Mouse (Mus musculus): Measurements from ENCODE around the gene Degs2. TPM values are rescaled to one million over a fixed set of nuclear protein-coding genes. Genes with fewer than 3 reads are reported as not detected.

The Degs2 gene
- polyA plus RNA-seq, 1 experiment: 10.8 TPM

DNA sequence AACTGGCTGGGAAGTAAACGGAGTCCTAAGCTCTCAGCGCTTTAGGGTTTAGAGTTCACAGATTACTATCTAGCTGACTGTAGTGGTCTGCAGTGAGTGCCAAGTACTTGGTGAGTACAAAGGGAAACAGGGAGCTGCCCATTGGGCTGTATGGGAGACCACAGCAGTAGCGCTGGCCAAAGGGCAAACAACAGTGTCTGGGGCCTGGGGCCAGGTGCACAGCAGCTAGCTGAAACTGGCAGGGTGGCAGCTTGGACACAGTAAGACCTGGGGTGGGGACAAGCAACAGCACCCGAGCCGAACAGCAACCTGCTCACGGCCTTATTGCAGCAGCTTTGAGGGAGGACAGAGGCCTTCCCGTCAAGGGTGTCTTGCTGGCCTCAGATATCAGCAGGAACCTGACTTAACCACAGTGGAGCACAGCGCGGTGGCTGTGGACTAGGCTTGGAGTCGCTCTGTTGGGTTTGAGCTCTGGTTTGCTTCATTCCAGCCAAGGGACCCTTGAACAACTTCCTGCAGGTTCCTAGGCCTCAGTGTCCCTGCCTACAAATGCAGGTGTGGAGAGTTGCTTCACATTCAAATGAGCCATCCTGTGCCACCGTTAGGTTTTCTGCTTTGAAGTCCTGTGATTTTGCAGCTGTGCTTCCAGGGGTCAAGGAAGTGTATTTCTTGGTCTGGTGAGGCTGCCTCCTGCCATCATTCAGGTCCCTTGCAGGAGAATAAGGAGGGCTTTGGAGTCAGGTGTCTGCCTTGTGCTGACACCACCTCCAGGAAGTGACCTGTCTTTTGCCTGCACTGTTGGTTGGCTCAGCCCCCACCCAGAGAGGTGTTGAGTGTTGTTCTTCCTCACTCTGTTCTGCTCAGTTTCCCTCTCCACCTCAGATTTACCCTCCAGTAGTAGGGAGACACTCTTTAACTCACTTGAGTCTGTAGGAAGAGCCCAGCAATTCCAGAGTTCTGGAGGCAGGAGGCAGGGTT is 48.5 kb downstream of the Degs2 start:
- no peak for DNase-seq (ENCODE audit: low read depth)

DNA sequence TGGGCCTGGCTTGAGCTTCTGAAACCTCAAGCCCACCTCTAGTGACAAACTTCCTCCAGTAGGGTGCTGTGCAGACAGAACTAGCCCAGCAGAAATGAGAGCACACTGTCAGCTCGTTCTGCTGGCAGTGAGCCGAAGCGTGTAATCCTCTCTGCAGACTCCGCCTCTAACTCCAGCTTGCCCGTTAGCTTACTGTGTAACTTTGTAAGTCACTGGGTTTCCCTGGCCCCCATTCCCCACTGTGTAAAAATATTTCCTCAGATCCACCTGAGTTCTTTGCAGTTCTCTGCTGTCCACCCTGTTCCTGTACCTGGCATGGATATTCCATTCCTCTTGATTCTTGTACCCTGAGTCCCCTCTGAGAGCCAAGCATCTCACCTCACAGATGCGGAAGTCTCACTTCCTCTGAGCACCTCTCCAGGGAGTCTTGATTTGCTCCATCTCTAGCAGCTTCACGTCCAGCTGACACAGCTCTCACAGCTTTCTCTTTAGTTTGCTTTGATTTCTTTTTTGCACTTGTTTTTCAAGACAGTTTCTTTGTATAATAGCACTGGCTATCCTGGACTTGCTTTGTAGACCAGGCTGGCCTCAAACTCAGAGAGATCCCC is 51.0 kb downstream of the Degs2 start:
- no peak for DNase-seq (ENCODE audit: low read depth)

DNA sequence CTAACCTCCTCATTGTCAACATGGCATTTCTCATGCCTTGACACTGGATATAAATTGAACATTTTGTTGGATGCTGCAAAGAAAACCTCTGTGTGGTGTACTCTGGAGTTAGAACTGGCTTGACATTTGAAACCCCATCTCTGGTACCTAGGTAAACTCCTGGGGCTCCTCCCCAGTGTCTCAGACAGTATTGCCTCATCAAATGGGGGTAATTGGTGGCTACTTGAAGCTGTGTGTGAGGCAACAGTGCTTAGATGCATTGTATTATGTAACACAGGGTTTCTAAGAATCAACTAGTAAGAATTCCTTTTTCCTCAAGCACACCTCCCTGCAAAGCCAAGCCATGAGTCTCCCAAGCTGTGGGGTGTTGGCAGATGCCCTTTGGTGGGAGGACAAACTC is 54.3 kb downstream of the Degs2 start:
- no peak for DNase-seq (ENCODE audit: low read depth)

DNA sequence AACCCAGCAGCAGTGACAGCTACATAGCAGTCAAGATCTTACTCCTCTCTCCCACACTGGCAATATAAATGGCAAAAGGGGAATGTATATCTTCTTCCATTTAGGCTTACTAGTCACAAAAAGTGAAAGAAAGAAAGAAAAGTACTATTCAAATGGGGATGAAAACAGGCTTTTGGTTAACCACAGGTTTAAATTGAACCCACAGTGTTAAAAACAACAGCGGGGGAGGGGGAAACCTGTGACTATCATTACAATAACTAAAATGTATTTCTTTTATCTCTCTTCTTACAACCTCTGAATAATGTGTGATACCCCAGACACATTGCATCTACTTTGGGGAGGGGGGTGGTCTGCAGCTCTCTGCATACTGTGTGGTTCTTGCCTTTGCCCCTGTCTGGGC is 55.9 kb downstream of the Degs2 start:
- DNase-seq (ENCODE audit: low read depth): no peak

DNA sequence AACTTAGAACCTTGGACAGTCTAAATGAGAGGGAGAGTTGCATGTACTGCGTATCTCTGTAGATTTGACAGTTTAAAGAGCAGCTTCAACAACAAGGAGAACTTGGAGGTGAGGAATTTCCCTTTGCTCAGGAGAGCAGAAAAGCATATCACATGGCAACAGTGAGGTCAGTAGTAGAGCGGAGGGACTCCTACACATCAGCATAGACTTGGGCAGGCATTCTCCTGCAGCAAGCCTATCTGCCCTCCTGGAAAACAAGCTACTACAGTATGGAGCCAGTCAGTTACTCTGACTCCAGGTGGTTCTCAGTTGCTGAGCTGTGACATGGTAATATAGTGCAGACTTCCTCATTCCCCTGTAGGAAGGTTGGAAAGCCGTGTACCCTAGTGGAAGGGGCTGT is 60.1 kb downstream of the Degs2 start:
- DNase-seq (ENCODE audit: low read depth): no peak

DNA sequence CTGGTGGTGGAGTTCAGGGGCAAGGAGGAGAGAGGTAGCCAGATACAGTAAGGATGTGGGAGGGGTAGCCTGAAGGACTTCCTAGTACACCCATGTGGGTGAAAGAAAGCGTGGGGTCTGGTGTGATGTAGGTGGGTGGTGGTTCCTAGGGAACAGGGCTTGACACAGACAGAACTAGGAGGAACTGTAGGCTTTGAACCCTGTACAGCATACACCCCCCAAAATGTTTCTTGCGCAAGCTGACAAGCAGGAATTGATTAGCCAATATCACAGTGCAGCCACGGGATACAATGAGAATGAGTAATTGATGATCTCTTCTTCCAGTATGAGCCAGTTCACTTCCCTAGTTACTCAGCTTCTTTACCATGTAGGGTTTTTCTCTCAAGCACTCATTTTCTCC is 63.0 kb downstream of the Degs2 start:
- DNase-seq (ENCODE audit: low read depth): peak; percentile 23

DNA sequence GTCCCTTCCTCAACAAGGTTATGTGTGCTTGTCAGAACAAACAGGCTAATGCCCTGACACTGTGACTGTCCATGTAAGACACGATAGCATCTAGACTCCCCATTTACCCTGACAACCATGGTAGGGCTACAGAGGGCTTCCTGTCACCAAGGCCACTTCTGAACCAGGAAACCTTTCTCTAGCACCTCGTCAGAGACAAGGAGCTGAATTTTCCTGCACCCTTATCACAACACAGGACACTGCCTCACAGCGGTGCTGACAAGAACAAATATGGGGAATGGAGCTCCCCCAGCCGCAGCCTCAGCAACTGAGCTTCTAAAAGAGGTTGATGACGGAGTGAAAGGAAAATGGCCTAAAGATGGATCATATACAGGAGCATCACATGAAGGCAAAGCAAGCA is 64.7 kb downstream of the Degs2 start:
- DNase-seq (ENCODE audit: low read depth): no peak

DNA sequence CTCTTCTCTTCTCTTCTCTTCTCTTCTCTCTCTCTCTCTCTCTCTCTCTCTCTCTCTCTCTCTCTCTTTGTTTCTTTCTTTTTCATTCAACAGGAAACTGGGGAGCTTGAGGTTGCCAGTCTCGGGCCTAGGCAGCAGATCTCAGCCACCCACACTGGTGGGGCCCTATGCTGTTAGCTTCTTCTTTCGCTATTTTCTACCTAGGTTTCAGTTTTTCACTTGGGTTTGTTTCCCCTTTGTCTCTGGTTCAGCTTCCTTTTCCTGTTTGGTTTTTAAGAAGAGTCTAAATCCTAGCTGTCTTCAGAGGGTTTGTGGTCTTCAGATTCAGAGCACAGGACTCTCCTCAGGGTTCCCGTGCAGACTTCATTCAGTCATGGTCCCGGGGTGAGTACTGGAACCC is 66.6 kb downstream of the Degs2 start:
- DNase-seq (ENCODE audit: low read depth): no peak

DNA sequence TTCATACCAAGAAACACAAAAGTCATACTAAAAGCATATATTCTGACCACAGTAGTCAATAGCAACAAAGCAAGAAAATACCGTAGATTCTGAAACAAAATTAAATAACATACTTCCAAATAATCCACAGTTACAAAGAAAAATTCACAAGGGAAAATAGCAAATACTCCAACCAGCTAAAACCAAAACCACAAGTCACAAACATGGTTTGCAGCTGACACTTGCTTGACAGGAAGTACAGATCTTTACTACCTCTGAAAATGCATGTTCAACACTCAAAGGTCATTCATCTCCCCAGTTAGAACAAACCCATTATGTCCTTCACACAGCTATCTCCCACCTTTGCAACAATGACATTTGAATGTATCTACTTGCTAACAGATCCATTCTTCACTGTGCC is 68.1 kb downstream of the Degs2 start:
- DNase-seq (ENCODE audit: low read depth): no peak

DNA sequence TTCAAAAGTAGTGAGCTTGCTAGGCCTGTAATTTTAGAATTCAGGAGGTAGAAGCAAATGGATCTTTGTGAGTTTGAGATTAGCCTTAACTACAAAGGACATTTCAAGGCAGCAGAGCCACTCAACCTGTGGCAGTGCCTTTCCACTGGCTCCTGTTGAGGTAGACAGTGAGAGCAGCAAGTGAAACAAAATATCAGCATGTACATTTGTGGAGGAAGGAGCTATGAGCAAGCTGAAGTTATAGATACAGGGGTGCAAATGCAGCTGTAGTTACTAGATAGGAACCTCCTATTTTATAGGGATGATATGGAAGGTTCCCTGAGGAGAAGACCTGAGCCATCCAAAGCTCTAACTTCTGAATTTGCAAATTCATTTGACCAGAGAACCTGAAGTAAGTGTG is 69.6 kb downstream of the Degs2 start:
- no peak for DNase-seq (ENCODE audit: low read depth)

DNA sequence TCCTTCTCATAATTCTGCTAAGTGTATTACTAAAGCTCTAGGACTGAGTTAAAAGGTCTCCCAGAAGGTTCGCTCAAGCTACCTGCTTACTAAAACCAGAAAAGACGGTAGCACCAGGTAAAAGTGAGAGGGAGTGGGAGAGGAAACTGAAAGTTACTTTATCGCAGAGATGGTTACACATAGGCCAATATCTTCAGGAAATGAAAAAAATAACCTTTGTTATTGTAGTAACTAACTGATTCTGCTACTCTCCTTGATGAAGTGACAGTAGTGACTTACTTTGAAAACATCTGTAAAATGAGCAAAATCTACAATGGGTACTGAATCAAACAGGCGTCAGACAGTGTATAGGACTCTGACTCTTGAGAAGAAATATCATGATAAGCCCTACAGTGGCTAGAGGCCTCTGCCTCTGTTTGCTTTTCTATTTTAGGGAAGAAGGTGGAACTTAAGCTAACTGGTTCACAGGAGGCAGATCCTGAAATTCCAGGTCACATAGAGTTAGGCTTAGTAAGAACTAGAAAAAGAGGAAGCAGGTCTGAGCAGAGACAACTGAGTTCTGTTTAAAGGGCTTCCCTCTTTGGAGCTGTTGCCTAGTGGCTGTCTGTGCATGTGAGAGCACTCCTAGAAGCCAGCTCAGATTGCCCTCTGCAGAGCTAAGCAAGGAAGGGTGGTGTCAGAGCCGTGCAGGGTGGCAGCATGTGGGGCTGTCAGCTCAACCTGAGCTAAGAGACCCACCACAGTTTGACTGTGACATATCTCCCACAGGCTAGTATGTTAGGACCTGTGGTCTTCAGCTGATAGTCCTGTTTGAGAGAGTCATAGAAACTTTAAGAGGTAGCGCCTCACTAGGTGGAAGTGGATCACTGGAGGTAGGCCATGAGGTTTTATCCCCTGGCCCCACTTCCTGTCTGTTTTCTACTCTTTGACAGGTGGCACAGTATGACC is 71.1 kb downstream of the Degs2 start:
- no peak for DNase-seq (ENCODE audit: low read depth)

DNA sequence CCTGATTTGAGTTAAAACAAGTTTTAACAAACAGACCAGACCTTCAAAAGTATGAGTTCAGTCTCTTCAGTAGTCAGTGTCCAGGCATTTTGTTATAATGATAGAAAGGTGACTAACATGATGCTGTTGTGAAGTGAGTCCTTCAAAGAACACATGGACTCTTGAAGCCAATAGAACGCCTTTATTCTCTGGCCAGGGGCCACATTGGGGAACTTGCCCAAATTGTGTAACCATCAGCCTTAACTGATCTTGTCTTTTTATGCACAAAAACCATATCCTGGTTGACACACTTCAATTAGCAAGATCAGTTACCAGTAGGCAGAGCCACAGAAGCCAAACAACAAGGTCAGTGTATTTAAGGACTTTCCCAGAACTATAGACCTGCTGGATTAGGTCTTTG is 72.6 kb downstream of the Degs2 start:
- DNase-seq (ENCODE audit: low read depth): no peak

Other genes starting within 250 kb of the Degs2 start
- 27.2 and 33.3 TPM in 2 replicates for gene Evl, start 147.6 kb downstream of the Degs2 start, polyA plus RNA-seq (2012; rRNA removed)
- 10.4 and 16.9 TPM in 2 replicates for gene Yy1, start 90.7 kb upstream of the Degs2 start, polyA plus RNA-seq (2012; rRNA removed)
- gene Slc25a29, start 133.6 kb upstream of the Degs2 start, polyA plus RNA-seq (2012; rRNA removed): 45.7 and 53.9 TPM in 2 replicates
- gene Slc25a47, start 133.7 kb upstream of the Degs2 start, polyA plus RNA-seq (2012; rRNA removed): 57.4 and 58.3 TPM in 2 replicates
- gene Wdr25, start 191.3 kb upstream of the Degs2 start, polyA plus RNA-seq (2012; rRNA removed): 35.6 and 36.9 TPM in 2 replicates
- gene Wars, start 191.9 kb upstream of the Degs2 start, polyA plus RNA-seq (2012; rRNA removed): 487 and 592 TPM in 2 replicates